Comparison of ENCODE assay signal across 21 mouse cellular contexts in genomic region chr8:90938352-90938930, GRCm38 (mm10).
A peak's percentile ranks its signal among the peaks of the same experiment; 100 is the strongest.
DNase-seq lines count a peak whose midpoint lies in the region; ATAC-seq and TF ChIP-seq lines count a peak whose summit lies in the region.
"Had no signal": no experiment of that assay in that cellular context is flagged by ENCODE, and none has a peak within 500 bp of the region (broad histone marks: within the 10 kb centered on the region; RNA-seq: fewer than 3 reads in every experiment).

No protein-coding gene starts in this region.

- H3K27me3 ChIP-seq in neural tube, embryonic 15.5 days (replicated peaks) = no peaks in the 10 kb centered on the region
- H3K27me3 ChIP-seq in intestine, embryonic 16.5 days (replicated peaks; ENCODE audit: control insufficient read depth, insufficient read depth, low read length) = no peaks in the 10 kb centered on the region
- no peaks in the 10 kb centered on the region for H3K27me3 ChIP-seq in small intestine, adult 2 months (ENCODE audit: control insufficient read depth, insufficient read depth, low read length)
- H3K27me3 ChIP-seq: forebrain, embryonic 15.5 days; hindbrain, embryonic 15.5 days; limb, embryonic 13.5 days had no signal

- peaks cover 9% of the 10 kb centered on the region; the same call in 1 of the 2 replicates for H3K36me3 ChIP-seq in neural tube, embryonic 15.5 days
- H3K36me3 ChIP-seq in intestine, embryonic 16.5 days (ENCODE audit: control insufficient read depth, insufficient read depth, low read length) = peaks cover 3% of the 10 kb centered on the region; the same call in 1 of the 2 replicates
- H3K36me3 ChIP-seq in small intestine, adult 2 months (ENCODE audit: control insufficient read depth, insufficient read depth, low read length) = peaks cover 12% of the 10 kb centered on the region
- H3K36me3 ChIP-seq: hindbrain, embryonic 15.5 days had no signal

- ATAC-seq in neural tube, embryonic 15.5 days (ENCODE audit: low FRiP score) = no peak
- ATAC-seq in intestine, embryonic 16.5 days = 0 out of 2 replicates have a peak, but pooled peaks have one; percentile 36
- ATAC-seq: forebrain, embryonic 15.5 days had no signal

- H3K4me2 ChIP-seq in neural tube, embryonic 15.5 days = no peak overlapping the region
- H3K4me2 ChIP-seq in intestine, embryonic 16.5 days (ENCODE audit: low read depth, low read length) = no peak overlapping the region
- H3K4me2 ChIP-seq: forebrain, embryonic 15.5 days; hindbrain, embryonic 15.5 days; limb, embryonic 13.5 days; lung, embryonic 14.5 days had no signal

- no peak overlapping the region for H3K4me3 ChIP-seq in neural tube, embryonic 15.5 days (replicated peaks)
- no peak overlapping the region for H3K4me3 ChIP-seq in intestine, embryonic 16.5 days (ENCODE audit: low read length)
- no peak overlapping the region for H3K4me3 ChIP-seq in small intestine, adult 2 months (ENCODE audit: low read depth, low read length)
- no peak overlapping the region for H3K4me3 ChIP-seq in gastrocnemius, adult 2 months
- H3K4me3 ChIP-seq: forebrain, embryonic 15.5 days; heart, embryonic 10.5 days; hindbrain, embryonic 15.5 days; limb, embryonic 13.5 days had no signal

- intact Hi-C loops in gastrocnemius, adult 2 months (cut with DNase I) = no loop called here

- no peaks in the 10 kb centered on the region for H3K9me3 ChIP-seq in neural tube, embryonic 15.5 days (replicated peaks)
- no peaks in the 10 kb centered on the region for H3K9me3 ChIP-seq in intestine, embryonic 16.5 days (ENCODE audit: control insufficient read depth, low read length)
- H3K9me3 ChIP-seq: forebrain, embryonic 15.5 days; heart, embryonic 10.5 days; hindbrain, embryonic 15.5 days; limb, embryonic 13.5 days had no signal

- no peak overlapping the region for H3K9ac ChIP-seq in neural tube, embryonic 15.5 days (replicated peaks)
- H3K9ac ChIP-seq in intestine, embryonic 16.5 days (ENCODE audit: low read depth, low read length) = no peak overlapping the region
- H3K9ac ChIP-seq: forebrain, embryonic 15.5 days; hindbrain, embryonic 15.5 days; limb, embryonic 13.5 days; lung, embryonic 14.5 days had no signal

- peak overlapping the region; percentile 41; the same call in 1 of the 2 replicates for H3K27ac ChIP-seq in neural tube, embryonic 15.5 days (replicated peaks)
- H3K27ac ChIP-seq in intestine, embryonic 16.5 days (ENCODE audit: low read length) = no peak overlapping the region
- H3K27ac ChIP-seq in small intestine, adult 2 months (ENCODE audit: insufficient read depth, low read depth, low read length) = 0 out of 2 replicates have a peak overlapping the region, but pooled peaks have one; percentile 31
- no peak overlapping the region for H3K27ac ChIP-seq in gastrocnemius, adult 2 months
- H3K27ac ChIP-seq: forebrain, embryonic 15.5 days; heart, embryonic 10.5 days; hindbrain, embryonic 15.5 days; limb, embryonic 13.5 days had no signal

- no peak for TF ChIP-seq POLR2A in small intestine, adult 2 months (IDR thresholded peaks at IDR 0.05; ENCODE audit: low read depth, low read length)

- no peak for TF ChIP-seq CTCF in small intestine, adult 2 months (IDR thresholded peaks at IDR 0.05; ENCODE audit: extremely low read depth, insufficient read length, insufficient replicate concordance, low read depth, low read length)
- TF ChIP-seq CTCF in gastrocnemius, adult 2 months (IDR thresholded peaks at IDR 0.05) = no peak

- peaks cover 3% of the 10 kb centered on the region; the same call in 1 of the 2 replicates for H3K4me1 ChIP-seq in neural tube, embryonic 15.5 days
- no peaks in the 10 kb centered on the region for H3K4me1 ChIP-seq in intestine, embryonic 16.5 days (ENCODE audit: control insufficient read depth, insufficient read depth, low read length)
- 0 out of 2 replicates have a peak, but pooled peaks cover 2% of the 10 kb centered on the region for H3K4me1 ChIP-seq in small intestine, adult 2 months (ENCODE audit: control insufficient read depth, insufficient read depth, insufficient read length, low read length)
- H3K4me1 ChIP-seq: forebrain, embryonic 15.5 days; heart, embryonic 10.5 days; hindbrain, embryonic 15.5 days; limb, embryonic 13.5 days had no signal

- no peak for DNase-seq in neural tube, embryonic 10.5 days (ENCODE audit: extremely low spot score, low spot score)
- no peak for DNase-seq in left cerebral cortex, adult 8-10 months (ENCODE audit: low spot score in 2 of 2)
- DNase-seq in ovary, postnatal 14 days (ENCODE audit: low spot score) = no peak
- DNase-seq in gastrocnemius, adult 2 months = no peak
- DNase-seq: adrenal gland, adult 2 months; cerebellum, adult 9-11 months; embryo, embryonic 11 days; kidney, adult 11 months; lung, embryonic 14.5 days; lung, postnatal 4 days; midbrain, embryonic 14.5 days; right cerebral cortex, postnatal 4 days; thymus, adult 18-20 months; thymus, postnatal 4 days had no signal

- WGBS in neural tube, embryonic 15.5 days = 78% methylated on average over 4 of the region's 4 CpGs
- 79% methylated on average over 4 of the region's 4 CpGs for WGBS in intestine, embryonic 16.5 days
- 51% methylated on average over 4 of the region's 4 CpGs for WGBS in small intestine, adult 2 months

Comparison
In these comparisons a context has a peak if more than half of its experiments do, and no peak if none do; other contexts are left out.
1. H3K27ac ChIP-seq: peak in neural tube, embryonic 15.5 days (single experiment) and small intestine, adult 2 months (single experiment); none in intestine, embryonic 16.5 days (single experiment) and gastrocnemius, adult 2 months (single experiment).